Mouse (Mus musculus) ES-Bruce4 (cell line): ENCODE measurements around the gene AI837181.

ENCODE experiments used
- CTCF ChIP-seq: IDR thresholded peaks from one replicate; pipeline ENCODE4 v1.8.1; 2011; ENCODE audit warnings: low read depth, low read length
- EP300 ChIP-seq: IDR thresholded peaks from 2 replicates; pipeline ENCODE4 v1.6.1; 2011; ENCODE audit warnings: low read depth, low read length; ENCODE audit not compliant: insufficient read depth
- POLR2A ChIP-seq: IDR thresholded peaks from one replicate; pipeline ENCODE4 v1.8.1; 2011; ENCODE audit warnings: low read length; ENCODE audit not compliant: insufficient read depth

- TF ChIP-seq CTCF (no peak), POLR2A (no peak), EP300 (no peak)
Measured at GRCm38 (mm10) chr19:5474281-5475068, 49.5 kb downstream of the AI837181 start.
